Mouse (Mus musculus) layer of hippocampus, adult 9-10 months (tissue): ENCODE measurements around the gene D10Wsu102e.
A peak's percentile ranks its signal among the peaks of the same experiment; 100 is the strongest.

Experiments used
- DNase-seq: peaks from one replicate; pipeline ENCODE4 v3.0.0; 2022; ENCODE audit warnings: low spot score

D10Wsu102e gene

GRCm38 (mm10) chr10:83359956-83360355, at the start of gene D10Wsu102e:
Gene D10Wsu102e, plus strand, starts transcription at chr10:83360221.
- peak; percentile 95 for DNase-seq

- DNase-seq: no peak
Observed at GRCm38 (mm10) chr10:83310356-83310755, 49.7 kb upstream of the D10Wsu102e start.

GRCm38 (mm10) chr10:83313033-83313432, 47.0 kb upstream of the D10Wsu102e start:
- DNase-seq: no peak

- no peak for DNase-seq
Observed at GRCm38 (mm10) chr10:83320396-83320795, 39.6 kb upstream of the D10Wsu102e start.

- no peak for DNase-seq
Observed at GRCm38 (mm10) chr10:83320870-83321269, 39.2 kb upstream of the D10Wsu102e start.

GRCm38 (mm10) chr10:83321528-83321927, 38.5 kb upstream of the D10Wsu102e start:
- DNase-seq: no peak

GRCm38 (mm10) chr10:83322551-83323100, 37.4 kb upstream of the D10Wsu102e start:
- DNase-seq: no peak

GRCm38 (mm10) chr10:83324871-83325270, 35.1 kb upstream of the D10Wsu102e start:
- DNase-seq: no peak

GRCm38 (mm10) chr10:83325903-83326302, 34.1 kb upstream of the D10Wsu102e start:
- DNase-seq: no peak

GRCm38 (mm10) chr10:83326648-83327285, 33.3 kb upstream of the D10Wsu102e start:
- DNase-seq: no peak

- no peak for DNase-seq
Observed at GRCm38 (mm10) chr10:83328791-83329190, 31.2 kb upstream of the D10Wsu102e start.

GRCm38 (mm10) chr10:83330336-83330735, 29.7 kb upstream of the D10Wsu102e start:
- DNase-seq: no peak

GRCm38 (mm10) chr10:83331811-83332210, 28.2 kb upstream of the D10Wsu102e start:
- DNase-seq: no peak

GRCm38 (mm10) chr10:83332581-83332980, 27.4 kb upstream of the D10Wsu102e start:
- DNase-seq: no peak

- DNase-seq: no peak
Observed at GRCm38 (mm10) chr10:83336336-83336735, 23.7 kb upstream of the D10Wsu102e start.

- no peak for DNase-seq
Observed at GRCm38 (mm10) chr10:83337159-83337951, 22.7 kb upstream of the D10Wsu102e start, which contains the start of gene Slc41a2. Gene Slc41a2, minus strand, starts transcription at chr10:83337882.

- no peak for DNase-seq
Observed at GRCm38 (mm10) chr10:83337971-83338598, 21.9 kb upstream of the D10Wsu102e start.

- DNase-seq: no peak
Observed at GRCm38 (mm10) chr10:83341226-83341625, 18.8 kb upstream of the D10Wsu102e start.

GRCm38 (mm10) chr10:83343171-83343570, 16.9 kb upstream of the D10Wsu102e start:
- peak; percentile 47 for DNase-seq

GRCm38 (mm10) chr10:83343828-83344685, 16.0 kb upstream of the D10Wsu102e start:
- no peak for DNase-seq

GRCm38 (mm10) chr10:83345693-83346358, 14.2 kb upstream of the D10Wsu102e start:
- no peak for DNase-seq
